Mouse (Mus musculus) CH12.LX (cell line): Measurements from ENCODE around the gene Dpysl5. TPM values are rescaled to one million over a fixed set of nuclear protein-coding genes. Genes with fewer than 3 reads are reported as not detected.

Experiments used
- DNase-seq: peaks from one replicate; pipeline ENCODE4 v3.0.0-alpha.2; 2013; ENCODE audit errors: extremely low read depth
- H3K27ac ChIP-seq: 2 replicates; pipeline ENCODE4 v1.5.1; 2012; ENCODE audit warnings: low read depth, mild to moderate bottlenecking, control low read depth, moderate library complexity; ENCODE audit not compliant: insufficient read depth
- H3K27me3 ChIP-seq: replicated peaks from 2 replicates; pipeline ENCODE3; 2012; ENCODE audit warnings: inconsistent platforms
- H3K36me3 ChIP-seq, 2 experiments: replicated peaks in 1 of 2; 2 replicates each; pipeline versions ENCODE3 to v1.6.1; 2012; ENCODE audit warnings: inconsistent platforms in 1 of 2, low read length in 1 of 2, mild to moderate bottlenecking in 1 of 2, mixed read lengths in 1 of 2, moderate library complexity in 1 of 2; ENCODE audit not compliant: control insufficient read depth in 1 of 2, insufficient read depth in 1 of 2
- H3K4me1 ChIP-seq, 2 experiments: 2 replicates each; pipeline ENCODE4 v1.6.1; 2012; ENCODE audit warnings: inconsistent platforms in 1 of 2, moderate library complexity in 1 of 2; ENCODE audit not compliant: insufficient read depth in 2 of 2, control insufficient read depth in 1 of 2
- H3K4me2 ChIP-seq: 2 replicates; pipeline ENCODE4 v1.6.1; 2012; ENCODE audit warnings: low read depth, mild to moderate bottlenecking, control low read depth; ENCODE audit not compliant: poor library complexity, insufficient read depth, severe bottlenecking
- H3K4me3 ChIP-seq, 3 experiments: fragments of 150-350 bp in 1 of 3; sonication (generic) in 1 of 3; replicated peaks in 1 of 3; 2 replicates each; pipeline versions ENCODE3 to v1.5.1; 2011 to 2012; ENCODE audit warnings: low read depth in 2 of 3, low read length in 2 of 3, mild to moderate bottlenecking in 2 of 3, moderate library complexity in 2 of 3, control low read depth in 1 of 3, improper control_type of control experiment in 1 of 3, inconsistent platforms in 1 of 3, mixed read lengths in 1 of 3; ENCODE audit not compliant: poor library complexity in 1 of 3
- H3K79me2 ChIP-seq: replicated peaks from 2 replicates; pipeline ENCODE4 v1.6.1; 2012; ENCODE audit warnings: mild to moderate bottlenecking, moderate library complexity; ENCODE audit not compliant: control insufficient read depth, poor library complexity, insufficient read depth, severe bottlenecking; ENCODE audit errors: extremely low read depth
- H3K9ac ChIP-seq: 2 replicates; pipeline ENCODE4 v1.6.1; 2012; ENCODE audit warnings: low read depth, mild to moderate bottlenecking, control low read depth, moderate library complexity; ENCODE audit not compliant: insufficient read depth
- H3K9me3 ChIP-seq: replicated peaks from 2 replicates; pipeline ENCODE3; 2012; ENCODE audit warnings: low read length, inconsistent platforms, mixed read lengths
- BHLHE40 ChIP-seq: IDR thresholded peaks from 2 replicates; pipeline ENCODE4 v1.6.1; 2011; ENCODE audit warnings: mild to moderate bottlenecking, low read depth, low read length, improper control_type of control experiment
- CHD1 ChIP-seq: IDR thresholded peaks from 2 replicates; pipeline ENCODE4 v1.6.1; 2012; ENCODE audit warnings: low read depth, low read length, improper control_type of control experiment, inconsistent platforms
- CTCF ChIP-seq, 2 experiments: IDR thresholded peaks in 1 of 2; conservative IDR thresholded peaks in 1 of 2; 2 replicates each; pipeline ENCODE4 v1.5.1; 2011 to 2012; ENCODE audit warnings: low read depth in 2 of 2, low read length in 2 of 2, improper control_type of control experiment in 1 of 2, inconsistent platforms in 1 of 2, mild to moderate bottlenecking in 1 of 2, moderate library complexity in 1 of 2
- EP300 ChIP-seq: IDR thresholded peaks from 2 replicates; pipeline ENCODE4 v1.6.1; 2011; ENCODE audit warnings: low read length, improper control_type of control experiment
- HCFC1 ChIP-seq: IDR thresholded peaks from 2 replicates; pipeline ENCODE4 v1.6.1; 2012; ENCODE audit warnings: low read depth, mild to moderate bottlenecking, inconsistent platforms, low read length, improper control_type of control experiment
- IRF4 ChIP-seq: IDR thresholded peaks from 2 replicates; pipeline ENCODE4 v1.6.1; 2014; ENCODE audit warnings: low read depth, mild to moderate bottlenecking, inconsistent platforms, low read length, improper control_type of control experiment
- KAT2A ChIP-seq: IDR thresholded peaks from 2 replicates; pipeline ENCODE4 v1.6.1; 2012; ENCODE audit warnings: low read length, improper control_type of control experiment, inconsistent platforms; ENCODE audit not compliant: insufficient replicate concordance
- MAFK ChIP-seq: IDR thresholded peaks from 2 replicates; pipeline ENCODE4 v1.6.1; 2011; ENCODE audit warnings: low read length, improper control_type of control experiment; ENCODE audit not compliant: insufficient replicate concordance
- MXI1 ChIP-seq: IDR thresholded peaks from 2 replicates; pipeline ENCODE4 v1.6.1; 2011; ENCODE audit warnings: mild to moderate bottlenecking, low read depth, low read length, improper control_type of control experiment
- NELFE ChIP-seq: IDR thresholded peaks from 2 replicates; pipeline ENCODE4 v1.6.1; 2011; ENCODE audit warnings: low read depth, low read length, improper control_type of control experiment
- PAX5 ChIP-seq: IDR thresholded peaks from 2 replicates; pipeline ENCODE4 v1.6.1; 2012; ENCODE audit warnings: low read length, inconsistent platforms, mixed read lengths
- POLR2AphosphoS2 ChIP-seq: IDR thresholded peaks from 2 replicates; pipeline ENCODE4 v1.6.1; 2011; ENCODE audit warnings: low read depth, low read length, improper control_type of control experiment
- SIN3A ChIP-seq: IDR thresholded peaks from 2 replicates; pipeline ENCODE4 v1.6.1; 2012; ENCODE audit warnings: low read length, improper control_type of control experiment, inconsistent platforms
- USF1 ChIP-seq: IDR thresholded peaks from 2 replicates; pipeline ENCODE4 v1.6.1; 2014; ENCODE audit warnings: low read depth, mild to moderate bottlenecking, inconsistent platforms, low read length, improper control_type of control experiment
- USF2 ChIP-seq: conservative IDR thresholded peaks from 2 replicates; pipeline ENCODE4 v1.6.1; 2011; ENCODE audit warnings: low read depth, low read length, improper control_type of control experiment
- ZC3H11A ChIP-seq: IDR thresholded peaks from 2 replicates; pipeline ENCODE4 v1.6.1; 2012; ENCODE audit warnings: low read depth, mild to moderate bottlenecking, inconsistent platforms, low read length, improper control_type of control experiment
- ZNF384 ChIP-seq: IDR thresholded peaks from 2 replicates; pipeline ENCODE4 v1.6.1; 2012; ENCODE audit warnings: low read depth, low read length, improper control_type of control experiment, inconsistent platforms
- dilution Hi-C: fragments of 300-500 bp; cut with MboI; formaldehyde crosslinking; loops from 2 replicates; pipeline ENCODE4 v1.14.3; 2020; ENCODE audit warnings: low sequenced_read_pairs; ENCODE audit not compliant: extremely low pct_unique_long_range_greater_than_20kb, extremely low pct_ligation_motif_present
- in situ Hi-C: fragments of 300-500 bp; cut with MboI; formaldehyde crosslinking; loops from 3 replicates; pipeline ENCODE4 v1.14.3; 2019; ENCODE audit warnings: low sequenced_read_pairs, low pct_ligation_motif_present, low pct_unique_long_range_greater_than_20kb, mixed read lengths
- polyA plus RNA-seq: library from polyadenylated mRNA; unstranded; fragments of >175 nt; gene quantifications from 2 replicates; pipeline ENCODE4 v1.2.1, GENCODE M21; 2012; ENCODE audit warnings: low read depth; ENCODE audit not compliant: insufficient read length
- total RNA-seq, 2 experiments: library from RNA; depleted of rRNA; stranded (reverse); fragments of 300-350 nt in 1 of 2; fragments of >200 nt in 1 of 2; gene quantifications; 2 replicates each; pipeline ENCODE4 v1.2.3; 2012 to 2014

Gene Dpysl5
- total and polyA plus RNA-seq, 3 experiments: 0.21 TPM; not detected in 2

DNA sequence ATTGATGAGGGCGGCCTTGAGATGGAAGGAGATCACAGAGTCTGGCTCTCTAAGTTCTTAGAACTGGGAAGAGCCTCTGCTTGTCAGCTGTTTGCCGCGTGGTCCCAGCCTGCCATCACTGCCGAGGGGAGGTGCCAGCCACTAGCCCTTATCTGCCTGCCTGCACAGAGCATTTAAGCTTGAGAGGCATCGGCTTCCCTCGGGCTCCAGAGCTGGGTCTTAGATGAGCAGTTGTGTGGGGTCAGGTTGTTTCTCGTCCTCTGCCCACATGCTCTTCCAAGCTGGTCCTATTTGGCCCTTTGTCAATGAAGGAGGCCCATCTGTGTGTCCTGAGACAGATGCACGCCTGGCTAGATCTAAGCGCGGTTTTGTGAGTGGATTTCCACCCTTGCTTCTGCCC is 113.8 kb downstream of the Dpysl5 start:
- no peaks in the 10 kb centered on the region for H3K9me3 ChIP-seq
- H3K27me3 ChIP-seq: peaks cover 5% of the 10 kb centered on the region
- no peak overlapping the region for H3K27ac ChIP-seq
- in situ Hi-C loops (no loop called here), dilution Hi-C loops (no loop called here)
- no peak overlapping the region for H3K4me2 ChIP-seq
- no peaks in the 10 kb centered on the region for H3K36me3 ChIP-seq
- DNase-seq: no peak
- no peaks in the 10 kb centered on the region for H3K79me2 ChIP-seq
- no peaks in the 10 kb centered on the region for H3K4me1 ChIP-seq
- TF ChIP-seq IRF4 (no peak), MXI1 (no peak), POLR2AphosphoS2 (no peak), ZNF384 (no peak), ZC3H11A (no peak), KAT2A (no peak), PAX5 (no peak), HCFC1 (no peak)
- TF ChIP-seq, all 38 proteins: peak for 0
- Histone ChIP-seq H3K9ac (no peak overlapping the region), H3K4me3 (no peak overlapping the region)

DNA sequence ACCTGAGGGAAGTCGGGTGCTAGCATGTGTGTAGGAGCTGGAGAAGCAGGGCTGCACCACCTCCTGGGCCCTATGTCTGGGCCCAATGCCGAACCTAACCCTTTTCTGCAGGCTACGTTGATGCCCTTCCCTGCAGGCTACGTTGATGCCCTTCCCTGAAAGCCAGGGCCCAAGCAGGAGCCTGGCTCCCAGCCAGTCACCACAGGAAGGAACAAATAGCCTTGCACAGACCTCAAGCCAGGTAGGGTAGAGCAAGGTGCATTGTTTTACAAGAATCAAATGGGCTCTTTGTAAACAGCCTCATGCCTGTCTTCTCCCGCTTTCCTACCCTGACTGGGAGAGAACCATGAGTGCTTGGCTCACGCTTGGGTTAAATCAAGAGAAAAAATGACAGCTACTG is 114.5 kb downstream of the Dpysl5 start:
- Histone ChIP-seq H3K27ac (no peak overlapping the region), H3K4me2 (no peak overlapping the region), H3K36me3 (no peaks in the 10 kb centered on the region), H3K27me3 (peaks cover 5% of the 10 kb centered on the region), H3K9ac (no peak overlapping the region)
- dilution Hi-C loops (no loop called here), in situ Hi-C loops (no loop called here)
- DNase-seq: no peak
- TF ChIP-seq USF2 (no peak), EP300 (no peak), BHLHE40 (no peak), CHD1 (no peak), CTCF (conservative IDR thresholded peaks at IDR 0.05 in 1 of 2, IDR thresholded peaks at IDR 0.05 in 1 of 2; ENCODE audit: low read depth in 2 of 2, low read length in 2 of 2) (no peak), MAFK (no peak), POLR2AphosphoS2 (no peak), SIN3A (no peak), NELFE (no peak)
- TF ChIP-seq, all 38 proteins: peak for 0
- Histone ChIP-seq H3K79me2 (no peaks in the 10 kb centered on the region), H3K4me3 (no peak overlapping the region), H3K9me3 (no peaks in the 10 kb centered on the region), H3K4me1 (no peaks in the 10 kb centered on the region)

- H3K4me2 ChIP-seq: no peak overlapping the region
- H3K79me2 ChIP-seq: no peaks in the 10 kb centered on the region
- peaks cover 0 to 2% of the 10 kb centered on the region in 2 experiments for H3K36me3 ChIP-seq
- H3K4me3 ChIP-seq: no peak overlapping the region
- in situ Hi-C loops: no loop called here
- no peak overlapping the region for H3K9ac ChIP-seq
- H3K27me3 ChIP-seq: no peaks in the 10 kb centered on the region
- H3K9me3 ChIP-seq: peaks cover 6% of the 10 kb centered on the region
- no peak for DNase-seq
- dilution Hi-C loops: no loop called here
- H3K4me1 ChIP-seq: no peaks in the 10 kb centered on the region
- no peak for TF ChIP-seq USF1
- no peak for TF ChIP-seq ZC3H11A
- no peak overlapping the region for H3K27ac ChIP-seq
Measured at GRCm38 (mm10) chr5:30833416-30833815, 122.1 kb downstream of the Dpysl5 start.
